Comparison of ENCODE assay signal across 14 mouse cellular contexts in genomic region chr16:77502916-77503315, GRCm38 (mm10).
A peak's percentile ranks its signal among the peaks of the same experiment; 100 is the strongest.
DNase-seq lines count a peak whose midpoint lies in the region; ATAC-seq and TF ChIP-seq lines count a peak whose summit lies in the region.
"Had no signal": no experiment of that assay in that cellular context is flagged by ENCODE, and none has a peak within 500 bp of the region (broad histone marks: within the 10 kb centered on the region; RNA-seq: fewer than 3 reads in every experiment).

No protein-coding gene starts in this region.

- no peak overlapping the region for H3K27ac ChIP-seq in heart, embryonic 14.5 days (replicated peaks in 1 of 2; ENCODE audit: control insufficient read depth in 1 of 2, insufficient read depth in 1 of 2, low read depth in 2 of 2, low read length in 2 of 2)
- H3K27ac ChIP-seq in neural tube, embryonic 13.5 days (replicated peaks): no peak overlapping the region
- no peak overlapping the region for H3K27ac ChIP-seq in hindbrain, postnatal 0 days
- no peak overlapping the region for H3K27ac ChIP-seq in stomach, postnatal 0 days (replicated peaks)
- H3K27ac ChIP-seq: embryonic facial prominence, embryonic 15.5 days; kidney, postnatal 0 days; limb, embryonic 10.5 days; liver, embryonic 15.5 days had no signal

- no peak for DNase-seq in heart, postnatal 10 days
- DNase-seq in neural tube, embryonic 10.5 days (ENCODE audit: extremely low spot score, low spot score): no peak
- no peak for DNase-seq in hindbrain, postnatal 0 days (ENCODE audit: low spot score)
- DNase-seq in stomach, postnatal 0 days (ENCODE audit: low spot score): no peak
- no peak for DNase-seq in adrenal gland, postnatal 36 days
- DNase-seq in left cerebral cortex, adult 18-20 months (ENCODE audit: low spot score in 2 of 2): no peak
- DNase-seq: adrenal gland, adult 2 months; lung, postnatal 4 days had no signal

- no peak overlapping the region for H3K9ac ChIP-seq in heart, embryonic 14.5 days (ENCODE audit: low read length)
- no peak overlapping the region for H3K9ac ChIP-seq in neural tube, embryonic 13.5 days
- H3K9ac ChIP-seq in hindbrain, postnatal 0 days (replicated peaks; ENCODE audit: low read length): no peak overlapping the region
- H3K9ac ChIP-seq in stomach, postnatal 0 days (ENCODE audit: low read length): no peak overlapping the region
- H3K9ac ChIP-seq: embryonic facial prominence, embryonic 15.5 days; liver, embryonic 15.5 days had no signal

- no peak for ATAC-seq in heart, embryonic 14.5 days (ENCODE audit: insufficient number of reproducible peaks, insufficient read depth, low FRiP score, low read depth)
- ATAC-seq in neural tube, embryonic 13.5 days (ENCODE audit: low read depth): no peak
- no peak for ATAC-seq in hindbrain, postnatal 0 days
- ATAC-seq in stomach, postnatal 0 days (ENCODE audit: low FRiP score, low TSS enrichment): no peak

- H3K36me3 ChIP-seq in heart, embryonic 14.5 days (ENCODE audit: control insufficient read depth, insufficient read depth, low read length): peaks cover 8% of the 10 kb centered on the region; the same call in 1 of the 2 replicates
- H3K36me3 ChIP-seq in neural tube, embryonic 13.5 days: peaks cover 7% of the 10 kb centered on the region; the same call in 1 of the 2 replicates
- H3K36me3 ChIP-seq in hindbrain, postnatal 0 days (ENCODE audit: insufficient read depth, low read length): no peaks in the 10 kb centered on the region
- no peaks in the 10 kb centered on the region for H3K36me3 ChIP-seq in stomach, postnatal 0 days (ENCODE audit: control insufficient read depth, insufficient read depth, low read length)
- H3K36me3 ChIP-seq: liver, embryonic 15.5 days had no signal

- no peak for TF ChIP-seq EP300 in stomach, postnatal 0 days (optimal IDR thresholded peaks at IDR 0.05)

- 62% methylated on average over 5 of the region's 5 CpGs for WGBS in heart, embryonic 14.5 days
- 71% methylated on average over 5 of the region's 5 CpGs for WGBS in neural tube, embryonic 13.5 days
- 46% methylated on average over 5 of the region's 5 CpGs for WGBS in hindbrain, postnatal 0 days
- 44% methylated on average over 5 of the region's 5 CpGs for WGBS in stomach, postnatal 0 days

- H3K9me3 ChIP-seq in heart, embryonic 14.5 days (ENCODE audit: control insufficient read depth, low read length): no peaks in the 10 kb centered on the region
- H3K9me3 ChIP-seq in neural tube, embryonic 13.5 days: no peaks in the 10 kb centered on the region
- no peaks in the 10 kb centered on the region for H3K9me3 ChIP-seq in hindbrain, postnatal 0 days (ENCODE audit: low read length)
- no peaks in the 10 kb centered on the region for H3K9me3 ChIP-seq in stomach, postnatal 0 days (ENCODE audit: control insufficient read depth, low read length)
- H3K9me3 ChIP-seq: embryonic facial prominence, embryonic 15.5 days; limb, embryonic 10.5 days; liver, embryonic 15.5 days had no signal

- H3K27me3 ChIP-seq in heart, embryonic 14.5 days (ENCODE audit: control insufficient read depth, insufficient read depth, low read length): no peaks in the 10 kb centered on the region
- no peaks in the 10 kb centered on the region for H3K27me3 ChIP-seq in neural tube, embryonic 13.5 days
- H3K27me3 ChIP-seq in hindbrain, postnatal 0 days (ENCODE audit: insufficient read depth, low read length): no peaks in the 10 kb centered on the region
- H3K27me3 ChIP-seq in stomach, postnatal 0 days (ENCODE audit: control insufficient read depth, insufficient read depth, low read length): no peaks in the 10 kb centered on the region
- H3K27me3 ChIP-seq: embryonic facial prominence, embryonic 15.5 days; liver, embryonic 15.5 days had no signal

- H3K4me3 ChIP-seq in heart, embryonic 14.5 days (ENCODE audit: control insufficient read depth in 1 of 2, insufficient read depth in 1 of 2, low read depth in 1 of 2, low read length in 2 of 2): peak overlapping the region in 1 of 2 experiments; percentile 27; a peak in 2 of 4 replicates
- 0 out of 2 replicates have a peak overlapping the region, but pooled peaks have one; percentile 11 for H3K4me3 ChIP-seq in neural tube, embryonic 13.5 days
- H3K4me3 ChIP-seq in hindbrain, postnatal 0 days (ENCODE audit: low read length): peak overlapping the region; percentile 28
- peak overlapping the region; percentile 12 for H3K4me3 ChIP-seq in stomach, postnatal 0 days (ENCODE audit: low read depth, low read length)
- H3K4me3 ChIP-seq: embryonic facial prominence, embryonic 15.5 days; limb, embryonic 10.5 days; liver, embryonic 15.5 days had no signal

- intact Hi-C loops in heart, postnatal 10 days (cut with DNase I): no loop called here

- peak overlapping the region; percentile 59 for H3K4me2 ChIP-seq in heart, embryonic 14.5 days (ENCODE audit: low read length)
- peak overlapping the region; percentile 40 for H3K4me2 ChIP-seq in neural tube, embryonic 13.5 days
- peak overlapping the region; percentile 55 for H3K4me2 ChIP-seq in hindbrain, postnatal 0 days (ENCODE audit: low read depth, low read length)
- peak overlapping the region; percentile 38; the same call in 1 of the 2 replicates for H3K4me2 ChIP-seq in stomach, postnatal 0 days (replicated peaks; ENCODE audit: low read depth)
- H3K4me2 ChIP-seq: liver, embryonic 15.5 days had no signal

- no peak for TF ChIP-seq CTCF in hindbrain, postnatal 0 days (IDR thresholded peaks at IDR 0.05; ENCODE audit: low read depth)
- no peak for TF ChIP-seq CTCF in stomach, postnatal 0 days (IDR thresholded peaks at IDR 0.05; ENCODE audit: low read depth)

- peaks cover 0 to 17% of the 10 kb centered on the region in 2 experiments; a peak in 3 of 4 replicates for H3K4me1 ChIP-seq in heart, embryonic 14.5 days (ENCODE audit: control insufficient read depth in 2 of 2, insufficient read depth in 2 of 2, low read length in 2 of 2)
- H3K4me1 ChIP-seq in neural tube, embryonic 13.5 days (replicated peaks): peaks cover 35% of the 10 kb centered on the region
- no peaks in the 10 kb centered on the region for H3K4me1 ChIP-seq in hindbrain, postnatal 0 days (ENCODE audit: insufficient read depth, low read length)
- no peaks in the 10 kb centered on the region for H3K4me1 ChIP-seq in stomach, postnatal 0 days (replicated peaks; ENCODE audit: control insufficient read depth, insufficient read depth)
- H3K4me1 ChIP-seq: embryonic facial prominence, embryonic 15.5 days; liver, embryonic 15.5 days had no signal
